Mouse (Mus musculus) liver, postnatal 0 days (tissue): ENCODE results near the gene Vamp3.

Experiments
- CTCF ChIP-seq: sonication (generic); IDR thresholded peaks from 2 replicates; pipeline ENCODE4 v1.5.1; 2016; ENCODE audit warnings: antibody characterized with exemption, low read depth
- EP300 ChIP-seq: IDR thresholded peaks from 2 replicates; pipeline ENCODE4 v1.6.1; 2016; ENCODE audit warnings: antibody characterized with exemption, low read depth, mild to moderate bottlenecking

DNA sequence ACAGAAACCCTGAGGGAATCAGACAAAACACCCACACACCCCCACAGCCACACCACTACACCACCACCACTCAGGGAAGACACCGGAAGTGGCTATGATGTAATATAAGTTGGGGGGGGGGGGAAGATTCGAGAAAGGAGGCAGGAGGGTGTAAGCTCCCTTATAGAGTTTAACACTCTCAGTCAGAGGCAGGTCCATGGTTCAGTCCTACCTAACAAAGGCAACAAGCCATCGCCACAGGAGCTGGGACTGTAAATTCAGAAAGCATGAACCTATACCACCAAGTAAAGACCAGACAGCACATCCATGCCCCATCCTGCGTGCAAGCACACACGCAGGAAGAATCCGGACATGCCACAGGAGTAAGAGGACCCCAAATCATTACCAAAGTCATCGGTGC is 31.5 kb upstream of the Vamp3 start, which contains the start of gene Gm13090:
- TF ChIP-seq CTCF: no peak
- no peak for TF ChIP-seq EP300
